Mouse (Mus musculus): Measurements from ENCODE around the gene Bcl11a.

DNA sequence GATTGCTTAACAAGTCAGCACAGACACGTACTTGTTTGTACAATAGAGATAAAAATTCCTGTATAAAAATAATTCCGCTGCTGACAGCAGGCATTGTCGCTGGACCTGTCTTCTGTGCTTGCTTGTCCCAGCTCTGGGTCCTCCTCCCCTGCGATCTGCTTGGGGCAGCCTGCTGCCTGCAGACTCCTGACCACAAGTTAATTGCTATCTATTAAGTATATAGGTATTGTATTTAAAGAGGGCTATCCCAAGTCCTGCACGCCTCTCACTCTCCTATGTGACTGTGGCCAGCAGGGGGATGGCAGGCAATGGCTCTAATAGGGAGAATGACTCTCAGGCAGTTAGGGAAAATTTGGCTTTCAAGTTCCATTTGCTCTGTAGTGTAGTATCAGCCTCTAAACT, 16.2 kb downstream of the Bcl11a start:
- peak; percentile 56 for TF ChIP-seq CTCF (IDR thresholded peaks at IDR 0.05)
- TF ChIP-seq EP300 (IDR thresholded peaks at IDR 0.05) = no peak
